Mouse (Mus musculus) kidney, embryonic 15.5 days (tissue): ENCODE measurements at regions not wholly inside any gene's neighbourhood (a gene's known extent, or its start where the extent isn't known, plus 50 kb on each side); places are given as distances from the start of the nearest gene placed in this dataset.
A peak's percentile ranks its signal among the peaks of the same experiment; 100 is the strongest.

Experiments
- ATAC-seq: fragments of 200-750 bp; cut with Nextera tagmentation; replicated peaks from 2 replicates; pipeline ENCODE4 v1.8.0; 2017; ENCODE audit warnings: moderate TSS enrichment; ENCODE audit not compliant: low FRiP score
- H3K27ac ChIP-seq: fragments of 300-500 bp; sonication (generic); 2 replicates; pipeline ENCODE4 v1.5.1; 2015; ENCODE audit warnings: mild to moderate bottlenecking, inconsistent platforms
- H3K27me3 ChIP-seq: fragments of 300-500 bp; sonication (generic); 2 replicates; pipeline ENCODE4 v1.6.1; 2015; ENCODE audit warnings: inconsistent platforms
- H3K36me3 ChIP-seq: fragments of 300-500 bp; sonication (generic); 2 replicates; pipeline ENCODE4 v1.6.1; 2015; ENCODE audit warnings: inconsistent platforms
- H3K4me1 ChIP-seq: fragments of 300-500 bp; sonication (generic); 2 replicates; pipeline ENCODE4 v1.6.1; 2015; ENCODE audit warnings: inconsistent platforms
- H3K4me2 ChIP-seq: fragments of 300-500 bp; sonication (generic); 2 replicates; pipeline ENCODE4 v1.6.1; 2015; ENCODE audit warnings: moderate library complexity, mild to moderate bottlenecking, inconsistent platforms
- H3K4me3 ChIP-seq: fragments of 300-500 bp; sonication (generic); replicated peaks from 2 replicates; pipeline ENCODE4 v1.5.1; 2015; ENCODE audit warnings: mild to moderate bottlenecking, inconsistent platforms
- H3K9ac ChIP-seq: fragments of 300-500 bp; sonication (generic); 2 replicates; pipeline ENCODE4 v1.6.1; 2015; ENCODE audit warnings: mild to moderate bottlenecking, inconsistent platforms
- H3K9me3 ChIP-seq: fragments of 300-500 bp; sonication (generic); replicated peaks from 2 replicates; pipeline ENCODE4 v1.6.1; 2016; ENCODE audit warnings: inconsistent platforms
- WGBS: fragments of 180-500 bp; shearing (Covaris S2); methylation state at CpG from one replicate; pipeline ENCODE4 v1.1.7; 2015; ENCODE audit warnings: mixed read lengths; 5-methylcytosine and 5-hydroxymethylcytosine counted together

DNA sequence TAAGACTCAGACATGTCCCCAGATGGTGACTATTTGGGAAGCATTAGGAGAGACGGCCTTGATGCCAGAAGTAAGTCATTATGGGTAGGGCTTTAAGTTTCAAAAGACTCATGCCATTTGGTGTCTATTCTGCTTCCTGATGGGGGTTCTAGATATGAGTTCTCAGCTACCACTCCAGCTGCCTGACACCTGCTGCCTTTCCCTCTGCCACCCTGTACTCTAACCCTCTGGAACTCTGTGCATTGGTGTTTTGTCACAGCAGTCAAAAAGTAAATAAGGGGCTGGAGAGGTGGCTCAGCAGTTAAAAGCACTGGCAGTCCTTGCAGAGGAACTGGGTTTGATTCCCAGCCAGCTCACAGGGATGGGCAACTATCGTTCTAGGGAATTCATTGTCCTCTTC, 177.6 kb downstream of the Tmsb4x start:
- Histone ChIP-seq H3K9me3 (no peaks in the 10 kb centered on the region), H3K4me1 (no peaks in the 10 kb centered on the region), H3K36me3 (no peaks in the 10 kb centered on the region), H3K4me2 (no peak overlapping the region), H3K27me3 (peaks cover 28% of the 10 kb centered on the region), H3K9ac (no peak overlapping the region), H3K4me3 (no peak overlapping the region), H3K27ac (0 out of 2 replicates have a peak overlapping the region, but pooled peaks have one; percentile 22)
- 88% methylated on average over 2 of the region's 2 CpGs for WGBS
- no peak for ATAC-seq

DNA sequence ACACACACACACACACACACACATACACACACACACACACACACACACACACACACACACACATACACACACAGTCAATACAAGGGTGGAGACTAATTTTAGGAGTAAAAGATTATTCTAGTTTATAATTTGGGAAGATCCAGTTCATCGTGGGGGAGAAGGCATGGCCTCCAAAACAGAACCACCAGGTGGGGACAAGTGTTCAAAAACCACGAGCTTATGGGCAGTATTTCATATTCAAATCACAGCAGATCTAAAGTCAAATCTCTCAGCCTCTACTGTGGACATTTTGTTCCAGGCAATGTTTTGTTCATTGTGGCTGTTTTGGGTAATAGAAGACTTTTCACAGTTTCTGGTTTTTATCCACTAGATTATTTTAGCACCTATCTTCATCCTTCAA, 193.5 kb downstream of the Tmsb4x start:
- no peak overlapping the region for H3K27ac ChIP-seq
- H3K9me3 ChIP-seq: no peaks in the 10 kb centered on the region
- H3K9ac ChIP-seq: no peak overlapping the region
- no peak overlapping the region for H3K4me3 ChIP-seq
- H3K4me2 ChIP-seq: no peak overlapping the region
- 75% methylated on average over 2 of the region's 2 CpGs for WGBS
- ATAC-seq: no peak
- peaks cover 59% of the 10 kb centered on the region for H3K27me3 ChIP-seq
- no peaks in the 10 kb centered on the region for H3K36me3 ChIP-seq
- H3K4me1 ChIP-seq: no peaks in the 10 kb centered on the region

DNA sequence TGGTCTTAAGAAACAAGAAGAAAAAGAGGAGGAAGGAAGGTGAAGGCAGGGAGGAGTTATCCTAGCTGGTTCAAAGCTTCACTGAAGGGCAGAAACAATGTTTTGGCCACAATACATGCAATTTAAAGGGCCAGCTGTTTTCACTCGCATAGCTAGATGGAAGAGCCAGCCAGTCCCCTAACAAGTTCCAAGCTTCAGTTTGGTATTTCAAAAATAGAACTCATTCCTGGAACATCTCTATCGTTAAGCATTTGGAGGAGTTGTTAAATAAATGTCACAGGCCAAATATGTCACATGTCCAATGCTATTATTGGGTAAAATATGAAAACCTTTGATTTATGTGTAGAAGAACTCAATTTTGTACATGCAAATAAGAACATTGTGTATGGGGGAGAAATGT, 194.8 kb downstream of the Tmsb4x start:
- Histone ChIP-seq H3K9ac (no peak overlapping the region), H3K27ac (no peak overlapping the region), H3K4me2 (no peak overlapping the region), H3K27me3 (peaks cover 53% of the 10 kb centered on the region), H3K4me3 (no peak overlapping the region), H3K4me1 (no peaks in the 10 kb centered on the region), H3K36me3 (no peaks in the 10 kb centered on the region), H3K9me3 (no peaks in the 10 kb centered on the region)
- no peak for ATAC-seq
- 65% methylated on average over 2 of the region's 2 CpGs for WGBS

DNA sequence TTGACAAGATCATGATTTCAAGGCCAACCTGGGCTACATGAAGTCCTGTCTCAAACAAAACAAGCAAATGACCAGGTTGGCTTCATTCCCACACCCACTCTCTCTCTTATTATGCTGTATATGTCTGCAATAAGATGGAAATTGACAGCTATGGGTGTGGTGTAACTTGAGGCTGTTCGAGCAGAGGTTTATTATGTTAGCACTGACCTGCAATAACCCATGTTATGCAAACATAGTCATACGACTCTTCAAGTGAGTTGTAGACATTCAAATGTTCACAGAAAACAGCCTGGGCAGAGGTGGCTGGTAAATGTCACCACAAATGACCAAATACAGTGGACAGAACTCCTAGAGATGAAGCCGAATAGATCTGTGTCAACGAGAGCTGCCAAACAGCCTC, 196.2 kb downstream of the Tmsb4x start:
- H3K4me1 ChIP-seq: no peaks in the 10 kb centered on the region
- no peak for ATAC-seq

DNA sequence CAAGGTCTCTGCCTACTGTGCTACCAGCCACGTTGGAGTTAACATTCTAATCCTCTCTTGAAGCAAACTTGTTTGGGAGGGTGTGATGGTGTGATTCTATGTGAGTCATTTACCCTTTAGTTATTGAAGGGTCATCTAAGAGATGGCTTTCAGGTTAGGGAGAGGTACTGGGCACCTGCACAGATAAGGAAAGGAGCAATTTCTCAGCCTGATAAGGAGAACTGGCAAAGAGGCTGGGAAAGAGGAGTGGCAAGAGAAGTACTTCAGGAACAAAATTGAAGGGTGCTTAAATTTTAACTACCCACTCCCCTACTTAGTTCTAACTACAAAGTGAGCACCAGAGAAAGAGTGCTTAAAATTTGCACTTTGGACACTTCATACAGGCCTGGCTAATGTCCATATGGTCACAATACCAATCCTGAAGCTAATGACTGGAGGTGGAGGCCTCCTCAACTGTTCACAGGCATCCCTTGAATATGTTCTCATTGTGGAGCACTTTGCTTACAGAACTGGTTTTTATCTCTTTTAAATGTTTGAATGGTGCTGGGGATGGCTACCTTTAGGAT, 197.1 kb downstream of the Tmsb4x start:
- no peaks in the 10 kb centered on the region for H3K9me3 ChIP-seq
- H3K9ac ChIP-seq: no peak overlapping the region
- whole genome bisulfite sequencing: 73% methylated on average over 1 of the region's 1 CpGs
- H3K27ac ChIP-seq: no peak overlapping the region
- H3K27me3 ChIP-seq: peaks cover 54% of the 10 kb centered on the region
- no peak for ATAC-seq
- no peaks in the 10 kb centered on the region for H3K4me1 ChIP-seq
- H3K4me3 ChIP-seq: no peak overlapping the region
- H3K36me3 ChIP-seq: no peaks in the 10 kb centered on the region
- no peak overlapping the region for H3K4me2 ChIP-seq

More for the DNA sequence above, 196.2 kb downstream of the Tmsb4x start:
- Histone ChIP-seq H3K27me3 (peaks cover 50% of the 10 kb centered on the region), H3K27ac (no peak overlapping the region), H3K9ac (no peak overlapping the region), H3K4me2 (no peak overlapping the region), H3K9me3 (no peaks in the 10 kb centered on the region), H3K4me3 (no peak overlapping the region), H3K36me3 (no peaks in the 10 kb centered on the region)
- 64% methylated on average over 4 of the region's 4 CpGs for WGBS

DNA sequence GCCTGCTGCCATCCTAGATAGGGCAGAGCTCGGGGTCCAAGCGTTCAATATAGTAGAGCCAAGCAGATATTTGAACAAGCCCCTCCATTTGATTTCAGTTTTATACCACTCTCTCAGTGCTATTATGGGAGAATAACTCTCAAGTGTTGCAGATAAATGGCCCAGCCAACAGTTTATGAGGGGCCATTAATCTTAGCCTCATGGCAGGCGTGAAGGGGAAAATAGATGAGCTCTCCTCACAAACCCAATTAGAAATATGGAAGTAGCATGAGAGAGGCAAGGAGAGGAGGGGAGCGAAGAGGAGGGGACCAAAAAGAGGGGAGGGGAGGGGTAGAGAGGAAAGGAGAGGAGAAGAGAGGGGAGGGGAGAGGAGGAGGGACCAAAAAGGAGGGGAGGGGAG, 213.3 kb downstream of the Tmsb4x start:
- H3K9ac ChIP-seq: no peak overlapping the region
- WGBS: 73% methylated on average over 4 of the region's 4 CpGs
- H3K9me3 ChIP-seq: no peaks in the 10 kb centered on the region
- no peaks in the 10 kb centered on the region for H3K36me3 ChIP-seq
- no peak overlapping the region for H3K4me3 ChIP-seq
- no peak for ATAC-seq
- no peak overlapping the region for H3K27ac ChIP-seq
- no peaks in the 10 kb centered on the region for H3K4me1 ChIP-seq
- H3K4me2 ChIP-seq: no peak overlapping the region
- H3K27me3 ChIP-seq: peaks cover 25% of the 10 kb centered on the region

DNA sequence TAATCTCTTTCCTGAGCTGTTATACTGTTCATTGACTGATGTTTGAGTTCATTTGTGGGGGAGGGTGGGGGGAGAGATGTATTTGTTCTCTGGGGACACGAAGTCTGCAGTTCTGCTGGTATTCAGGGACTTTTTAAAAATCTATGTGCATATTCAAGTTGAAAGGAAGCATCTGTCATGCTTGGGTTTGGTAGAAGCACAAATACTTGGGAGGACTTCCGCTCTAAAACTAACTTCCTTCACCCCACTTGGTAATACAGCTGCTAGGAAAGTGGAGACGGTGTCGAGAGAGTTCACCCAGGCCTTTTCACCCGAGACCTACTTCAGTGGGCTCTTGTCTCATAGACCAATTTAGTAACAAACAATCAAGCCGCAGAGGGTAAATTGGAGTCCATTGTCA, 228.1 kb downstream of the Tmsb4x start:
- Histone ChIP-seq H3K4me1 (no peaks in the 10 kb centered on the region), H3K9ac (no peak overlapping the region), H3K27ac (peak overlapping the region; percentile 66; the same call in 1 of the 2 replicates), H3K9me3 (no peaks in the 10 kb centered on the region), H3K27me3 (peaks cover 41% of the 10 kb centered on the region), H3K4me3 (no peak overlapping the region), H3K36me3 (no peaks in the 10 kb centered on the region), H3K4me2 (no peak overlapping the region)
- 74% methylated on average over 6 of the region's 6 CpGs for WGBS
- no peak for ATAC-seq

DNA sequence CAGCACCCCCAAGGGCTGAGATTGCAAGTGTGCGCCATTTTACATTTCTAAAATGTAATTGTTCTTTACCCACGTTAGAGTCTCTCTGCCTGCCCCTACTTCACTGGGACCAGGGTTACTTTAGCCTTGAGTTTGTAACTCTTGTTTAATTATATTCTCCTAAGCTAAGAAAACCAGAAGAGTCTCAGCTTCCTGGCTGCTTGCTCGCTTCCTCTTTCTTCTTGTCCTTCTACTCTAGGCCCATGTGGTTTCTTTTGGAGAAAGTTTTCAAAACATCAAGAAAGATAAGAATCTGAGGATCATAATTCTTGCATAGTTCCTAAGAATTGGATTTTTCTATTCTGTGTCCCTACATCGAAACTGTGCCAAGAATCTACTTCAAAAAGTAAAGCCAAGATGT, 228.6 kb downstream of the Tmsb4x start:
- no peaks in the 10 kb centered on the region for H3K9me3 ChIP-seq
- no peaks in the 10 kb centered on the region for H3K36me3 ChIP-seq
- H3K9ac ChIP-seq: no peak overlapping the region
- peak overlapping the region; percentile 66 for H3K27ac ChIP-seq
- no peak for ATAC-seq
- no peak overlapping the region for H3K4me3 ChIP-seq
- no peak overlapping the region for H3K4me2 ChIP-seq
- WGBS: 74% methylated on average over 4 of the region's 4 CpGs
- no peaks in the 10 kb centered on the region for H3K4me1 ChIP-seq
- H3K27me3 ChIP-seq: peaks cover 44% of the 10 kb centered on the region

DNA sequence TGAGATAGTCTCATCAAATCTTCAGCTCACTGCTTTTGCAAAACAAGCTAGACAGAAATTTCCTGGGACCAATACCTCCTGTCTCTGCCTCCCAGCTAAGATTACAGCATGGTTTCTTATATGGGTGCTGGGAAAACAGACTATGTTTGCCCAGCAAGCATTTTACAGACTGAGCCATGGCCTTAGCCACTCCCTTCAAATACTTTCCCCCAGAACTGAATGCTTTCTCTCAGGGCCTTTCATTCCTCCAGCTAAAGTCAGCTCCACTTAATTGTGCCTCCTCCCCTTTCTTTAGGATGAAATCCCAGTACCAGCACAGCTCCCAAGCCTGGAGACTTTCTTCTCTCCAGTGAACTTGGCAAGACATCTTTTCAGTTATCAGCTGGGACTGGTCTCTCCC, 232.1 kb downstream of the Tmsb4x start:
- peaks cover 33% of the 10 kb centered on the region for H3K27me3 ChIP-seq
- H3K4me1 ChIP-seq: no peaks in the 10 kb centered on the region
- no peak overlapping the region for H3K4me3 ChIP-seq
- no peaks in the 10 kb centered on the region for H3K36me3 ChIP-seq
- H3K27ac ChIP-seq: no peak overlapping the region
- H3K9ac ChIP-seq: no peak overlapping the region
- no peak for ATAC-seq
- H3K4me2 ChIP-seq: no peak overlapping the region
- no peaks in the 10 kb centered on the region for H3K9me3 ChIP-seq

DNA sequence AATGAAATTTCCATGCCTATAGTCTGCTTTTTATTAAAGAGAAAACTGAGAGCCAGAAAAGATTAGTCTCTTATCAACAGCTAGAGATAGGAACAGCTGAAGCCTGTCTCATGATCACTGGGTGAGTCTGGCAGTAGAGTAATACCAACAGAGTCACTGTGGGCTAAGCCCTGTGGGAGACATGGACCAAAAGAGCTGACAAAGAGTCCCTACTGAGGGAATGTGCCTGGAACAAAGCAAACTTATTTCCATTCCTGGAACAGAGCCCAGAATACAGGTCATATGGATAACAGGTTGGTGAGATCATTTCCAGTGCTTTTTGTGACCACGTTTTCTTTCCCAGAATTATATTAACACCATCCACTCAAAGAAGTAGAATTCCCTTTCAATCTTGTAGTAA, 237.4 kb downstream of the Tmsb4x start:
- no peak overlapping the region for H3K4me2 ChIP-seq
- ATAC-seq: 0 out of 2 replicates have a peak, but pooled peaks have one; percentile 43
- H3K4me1 ChIP-seq: no peaks in the 10 kb centered on the region
- H3K27ac ChIP-seq: 0 out of 2 replicates have a peak overlapping the region, but pooled peaks have one; percentile 16
- H3K36me3 ChIP-seq: no peaks in the 10 kb centered on the region
- peaks cover 43% of the 10 kb centered on the region for H3K27me3 ChIP-seq
- WGBS: 21% methylated on average over 1 of the region's 1 CpGs
- no peak overlapping the region for H3K4me3 ChIP-seq
- H3K9me3 ChIP-seq: no peaks in the 10 kb centered on the region
- H3K9ac ChIP-seq: no peak overlapping the region

DNA sequence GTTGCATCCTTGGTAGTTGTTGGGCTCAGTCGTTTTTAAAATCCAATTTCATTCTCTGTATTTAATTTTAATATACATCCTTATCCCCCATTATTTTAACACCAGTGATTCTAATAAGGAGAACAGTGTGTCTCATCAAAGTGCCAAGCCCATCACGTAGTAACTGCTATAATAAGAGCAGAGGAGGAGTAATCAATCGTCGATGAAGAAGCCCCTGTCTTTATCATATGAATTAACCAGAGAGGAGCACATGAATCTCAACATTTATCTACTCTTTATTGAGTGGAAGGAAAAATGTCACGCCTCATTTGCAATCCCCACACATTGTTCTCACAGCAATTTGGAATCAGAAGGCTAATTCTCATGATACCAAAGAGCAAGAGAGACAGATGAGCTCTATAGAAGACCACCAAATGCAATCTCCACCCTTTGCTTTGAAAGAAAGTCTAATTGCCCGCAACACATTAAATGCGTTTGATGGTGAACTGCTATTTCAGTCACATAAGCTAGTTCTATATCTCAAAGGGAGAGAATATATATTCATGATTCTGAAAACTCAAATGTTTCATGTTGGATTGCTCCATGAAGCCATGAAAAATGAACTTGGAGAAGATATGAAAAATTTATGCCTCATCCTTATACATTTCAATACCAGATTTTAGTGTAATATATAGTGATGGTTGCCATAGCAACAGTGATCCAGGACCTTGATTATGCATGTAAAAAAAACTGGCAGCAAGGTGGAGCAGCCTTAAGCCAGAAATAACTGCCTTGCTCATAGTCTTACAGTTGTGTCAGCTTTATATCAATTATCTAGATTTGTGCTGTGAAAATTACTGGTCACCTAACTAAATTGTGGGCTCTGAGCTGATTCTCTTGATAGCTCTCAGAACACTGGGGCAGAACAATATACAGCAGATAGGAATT, 244.2 kb downstream of the Tmsb4x start:
- no peak overlapping the region for H3K27ac ChIP-seq
- no peak overlapping the region for H3K4me3 ChIP-seq
- no peaks in the 10 kb centered on the region for H3K9me3 ChIP-seq
- H3K27me3 ChIP-seq: peaks cover 42% of the 10 kb centered on the region
- H3K36me3 ChIP-seq: no peaks in the 10 kb centered on the region
- no peaks in the 10 kb centered on the region for H3K4me1 ChIP-seq
- ATAC-seq: no peak
- 87% methylated on average over 7 of the region's 7 CpGs for WGBS
- H3K9ac ChIP-seq: no peak overlapping the region
- H3K4me2 ChIP-seq: no peak overlapping the region

DNA sequence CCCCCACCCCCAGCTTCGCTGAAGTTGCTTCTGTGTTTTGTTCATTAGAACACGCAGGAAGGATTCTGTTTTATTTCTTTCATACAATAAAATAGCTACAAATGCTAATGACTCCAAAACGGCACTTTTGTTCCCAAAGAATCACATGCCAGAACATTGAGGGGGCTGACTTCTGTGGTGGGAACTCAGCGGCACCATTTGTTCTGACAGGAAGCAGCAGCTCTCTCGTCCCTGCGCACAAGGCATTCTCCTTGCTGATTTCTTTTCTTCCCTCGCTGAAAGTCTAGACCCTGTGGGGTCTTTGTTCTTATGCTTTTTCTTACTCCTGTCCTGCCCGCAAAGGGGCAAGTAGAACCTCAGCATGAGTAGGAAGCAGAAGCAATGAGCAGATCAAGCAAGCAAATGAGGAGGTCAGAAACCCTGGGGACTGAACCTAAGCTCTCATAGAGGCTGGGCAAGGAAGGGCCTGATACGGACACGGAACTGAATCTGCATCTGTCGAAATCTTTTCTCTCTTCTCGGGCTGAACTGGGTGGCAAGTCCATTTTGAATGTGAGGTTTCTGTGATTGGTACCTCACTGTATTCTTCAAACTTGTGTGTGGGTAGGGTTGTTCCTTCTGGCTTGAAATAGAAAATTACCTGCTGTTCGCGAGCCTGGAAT, 256.5 kb downstream of the Tmsb4x start:
- WGBS: 61% methylated on average over 14 of the region's 14 CpGs
- Histone ChIP-seq H3K9me3 (no peaks in the 10 kb centered on the region), H3K36me3 (no peaks in the 10 kb centered on the region), H3K4me3 (no peak overlapping the region), H3K4me2 (no peak overlapping the region), H3K27me3 (peaks cover 46% of the 10 kb centered on the region), H3K9ac (no peak overlapping the region), H3K27ac (no peak overlapping the region), H3K4me1 (no peaks in the 10 kb centered on the region)
- no peak for ATAC-seq
